Mouse (Mus musculus) embryonic facial prominence, embryonic 13.5 days (tissue): ENCODE results near the gene Ppbp. TPM values are rescaled to one million over a fixed set of nuclear protein-coding genes. Genes with fewer than 3 reads are reported as not detected.
"Not testable (repeated sequence)": the region's sequence is repeated elsewhere in the genome, so short reads cannot be mapped to it uniquely, and the experiment has no call there.

Experiments used
- ATAC-seq: fragments of 200-750 bp; cut with Nextera tagmentation; 2 replicates; pipeline ENCODE4 v1.8.0; 2017; ENCODE audit warnings: low read depth; ENCODE audit not compliant: insufficient number of reproducible peaks, insufficient read depth, low FRiP score, low TSS enrichment
- H3K27ac ChIP-seq: fragments of 300-500 bp; sonication (generic); 2 replicates; pipeline ENCODE4 v1.5.1; 2015; ENCODE audit warnings: moderate library complexity, mild to moderate bottlenecking, inconsistent platforms
- H3K27me3 ChIP-seq: fragments of 300-500 bp; sonication (generic); 2 replicates; pipeline ENCODE4 v1.6.1; 2015; ENCODE audit warnings: mild to moderate bottlenecking, inconsistent platforms
- H3K36me3 ChIP-seq: fragments of 300-500 bp; sonication (generic); 2 replicates; pipeline ENCODE4 v1.6.1; 2015; ENCODE audit warnings: mild to moderate bottlenecking, inconsistent platforms
- H3K4me1 ChIP-seq: fragments of 300-500 bp; sonication (generic); 2 replicates; pipeline ENCODE4 v1.6.1; 2015; ENCODE audit warnings: inconsistent platforms
- H3K4me2 ChIP-seq: fragments of 300-500 bp; sonication (generic); 2 replicates; pipeline ENCODE4 v1.6.1; 2015; ENCODE audit warnings: moderate library complexity, mild to moderate bottlenecking, inconsistent platforms
- H3K4me3 ChIP-seq: fragments of 300-500 bp; sonication (generic); 2 replicates; pipeline ENCODE4 v1.5.1; 2015; ENCODE audit warnings: mild to moderate bottlenecking, inconsistent platforms
- H3K9ac ChIP-seq: fragments of 300-500 bp; sonication (generic); 2 replicates; pipeline ENCODE4 v1.6.1; 2015; ENCODE audit warnings: mild to moderate bottlenecking, inconsistent platforms
- H3K9me3 ChIP-seq: fragments of 300-500 bp; sonication (generic); 2 replicates; pipeline ENCODE4 v1.6.1; 2016; ENCODE audit warnings: inconsistent platforms
- WGBS: fragments of 180-500 bp; shearing (Covaris S2); methylation state at CpG from one replicate; pipeline ENCODE4 v1.1.7; 2015; ENCODE audit warnings: mixed read lengths; 5-methylcytosine and 5-hydroxymethylcytosine counted together
- microRNA-seq: library from miRNA; unstranded; fragments of <30 nt; microRNA quantifications from one replicate; pipeline ENCODE4, GENCODE M21; 2016
- polyA plus RNA-seq: library from polyadenylated mRNA; unstranded; fragments of >200 nt; fragmentation: Nextera tagmentation; extraction: Ambion mirVana; gene quantifications from 2 replicates; pipeline ENCODE4 v1.2.1, GENCODE M21; 2015

The Ppbp gene
- polyA plus RNA-seq, 1 experiment from 2014 or later = 8.0 TPM

DNA sequence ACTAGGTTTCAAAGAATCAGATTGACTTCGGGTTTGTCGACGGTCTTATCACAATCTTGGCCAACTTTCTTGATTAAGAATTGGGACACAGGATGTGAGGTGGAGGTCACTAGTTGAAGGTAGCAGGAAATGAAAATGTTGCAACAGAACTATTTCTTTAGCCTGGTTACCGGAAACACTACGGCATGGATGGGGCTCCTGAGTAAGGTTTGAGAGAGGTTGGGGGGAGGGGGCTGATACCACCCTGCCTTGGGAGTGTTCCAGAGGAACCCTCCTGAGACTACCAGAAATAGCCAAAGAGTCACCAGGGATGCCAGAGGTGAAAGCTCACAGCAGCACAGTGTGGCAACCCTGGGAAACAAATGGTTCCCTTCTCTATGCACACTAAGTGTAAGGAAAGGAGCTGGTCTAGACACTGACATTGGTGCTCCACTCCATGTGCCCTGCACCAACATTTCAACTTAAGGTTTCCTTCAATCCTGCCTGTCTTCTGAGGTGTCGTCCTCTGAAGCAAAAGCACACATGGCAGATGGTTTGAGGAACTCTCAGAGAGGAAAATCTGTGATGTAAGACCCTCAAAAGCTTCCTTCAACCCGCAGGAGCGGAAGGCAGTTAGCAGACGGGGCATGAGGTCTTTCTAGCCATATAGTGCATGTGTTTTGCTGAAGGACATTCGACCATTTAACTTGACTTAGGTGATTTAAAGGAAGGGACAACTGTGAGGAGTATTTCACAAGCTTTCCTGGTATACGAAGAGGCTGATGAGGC lies 21.2 kb downstream of the Ppbp start:
- H3K4me3 ChIP-seq = no peak overlapping the region
- H3K27me3 ChIP-seq = peaks cover 11% of the 10 kb centered on the region; the same call in 1 of the 2 replicates
- H3K27ac ChIP-seq = no peak overlapping the region
- no peak overlapping the region for H3K9ac ChIP-seq
- ATAC-seq = no peak
- no peak overlapping the region for H3K4me2 ChIP-seq
- no peaks in the 10 kb centered on the region for H3K9me3 ChIP-seq
- peaks cover 17% of the 10 kb centered on the region for H3K4me1 ChIP-seq
- 77% methylated on average over 11 of the region's 11 CpGs for WGBS
- no peaks in the 10 kb centered on the region for H3K36me3 ChIP-seq

DNA sequence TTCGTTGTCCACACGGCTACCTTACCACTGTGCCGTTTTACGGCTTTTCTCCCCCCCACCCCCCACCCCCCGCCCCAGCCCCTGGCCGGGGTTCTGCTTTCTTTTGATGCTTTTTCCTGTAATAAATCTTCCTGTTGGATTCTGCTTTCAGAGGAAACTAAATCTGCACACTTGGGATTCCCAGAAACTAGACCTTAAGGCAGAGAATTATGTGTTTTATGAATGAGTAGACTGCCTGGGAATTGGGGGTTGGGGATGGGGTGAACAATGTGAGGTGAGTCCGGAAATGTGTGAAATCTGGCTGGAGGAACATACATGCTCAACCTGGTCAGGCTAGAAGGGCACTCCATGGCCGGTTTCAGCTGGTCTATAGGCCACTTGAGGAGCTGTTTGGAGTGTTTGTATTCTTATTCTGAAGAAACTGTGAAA lies 21.8 kb downstream of the Ppbp start:
- no peak overlapping the region for H3K27ac ChIP-seq
- no peak for ATAC-seq
- 58% methylated on average over 8 of the region's 8 CpGs for WGBS

DNA sequence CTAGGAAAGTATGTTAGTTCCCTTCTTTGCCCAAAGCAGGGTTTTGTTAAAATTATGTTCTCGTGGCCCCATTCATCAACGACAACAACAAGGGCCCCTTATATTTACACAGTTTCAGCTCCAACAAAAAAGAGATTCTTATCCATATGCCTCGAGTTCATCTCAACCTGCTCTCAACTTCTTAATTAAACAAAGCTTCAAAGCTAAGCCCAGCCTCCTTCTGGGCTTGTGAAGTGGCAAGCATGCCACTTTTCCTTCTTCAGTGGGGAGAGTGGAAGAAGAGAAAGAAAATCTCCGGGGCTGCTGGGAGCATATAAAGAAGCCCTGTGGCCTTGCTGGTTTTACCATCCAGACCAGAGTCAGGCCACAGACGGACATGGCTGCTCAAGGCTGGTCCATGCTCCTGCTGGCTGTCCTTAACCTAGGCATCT lies 25.9 kb downstream of the Ppbp start, which contains the start of gene Cxcl15:
Gene Cxcl15, plus strand, starts transcription at position 340 of the 431 bp plus-strand sequence.
- no peak for ATAC-seq
- no peak within 1 kb of the TSS for H3K4me2 ChIP-seq

More for the DNA sequence above, 21.8 kb downstream of the Ppbp start:
- no peak overlapping the region for H3K9ac ChIP-seq
- H3K4me3 ChIP-seq = no peak overlapping the region
- no peak overlapping the region for H3K4me2 ChIP-seq
- no peaks in the 10 kb centered on the region for H3K9me3 ChIP-seq
- peaks cover 8% of the 10 kb centered on the region; the same call in 1 of the 2 replicates for H3K27me3 ChIP-seq
- H3K4me1 ChIP-seq = peaks cover 18% of the 10 kb centered on the region
- H3K36me3 ChIP-seq = no peaks in the 10 kb centered on the region

DNA sequence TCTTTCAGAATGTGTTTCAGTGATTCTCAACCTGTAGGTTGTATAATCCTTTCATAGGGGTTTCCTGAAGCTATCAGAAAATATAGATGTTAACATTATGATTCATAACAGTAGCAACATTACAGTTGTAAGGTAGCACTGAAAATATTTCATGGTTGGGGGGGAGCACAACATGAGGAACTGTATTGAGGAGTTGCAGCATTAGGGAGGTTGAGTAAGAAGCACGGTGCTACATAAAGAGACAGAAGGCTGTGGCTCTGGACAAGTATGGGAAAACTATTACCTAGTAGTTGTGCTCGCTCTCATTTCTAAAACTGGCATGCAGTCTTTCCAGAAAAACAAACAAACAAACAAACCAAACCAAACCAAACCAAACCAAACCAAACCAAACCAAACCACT lies 27.1 kb downstream of the Ppbp start:
- H3K4me2 ChIP-seq, H3K27ac ChIP-seq, ATAC-seq, H3K9me3 ChIP-seq, H3K4me3 ChIP-seq, H3K36me3 ChIP-seq, H3K27me3 ChIP-seq, H3K4me1 ChIP-seq, H3K9ac ChIP-seq: not testable (repeated sequence)
- WGBS = 91% methylated on average over 2 of the region's 2 CpGs

More for the DNA sequence above, 25.9 kb downstream of the Ppbp start, which contains the start of gene Cxcl15:
- 64% methylated on average over 5 of the region's 5 CpGs for WGBS
- Histone ChIP-seq H3K9ac (no peak within 1 kb of the TSS), H3K4me3 (no peak within 1 kb of the TSS), H3K27ac (no peak within 1 kb of the TSS), H3K4me1 (peaks cover 10% of the 10 kb centered on the region), H3K27me3 (no peaks in the 10 kb centered on the region), H3K36me3 (no peaks in the 10 kb centered on the region), H3K9me3 (no peaks in the 10 kb centered on the region)

DNA sequence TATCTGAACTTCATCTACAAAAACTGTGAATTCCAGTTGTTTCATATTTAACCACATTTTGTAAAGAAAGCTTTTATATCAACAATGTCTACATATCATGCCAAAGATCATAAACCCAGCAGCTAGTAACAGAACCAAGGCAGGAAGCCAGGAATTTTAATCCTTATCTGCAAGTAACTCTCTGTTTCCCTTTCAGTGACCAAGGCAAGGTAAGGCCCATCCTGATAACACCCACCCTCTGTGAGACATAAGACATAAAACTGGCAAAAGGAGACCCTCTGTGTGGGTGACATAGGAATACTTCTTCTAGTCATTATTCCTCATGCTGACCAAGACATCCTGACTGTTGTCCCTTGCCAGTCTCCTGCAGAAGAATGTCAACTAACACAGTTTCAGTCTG lies 36.3 kb downstream of the Ppbp start:
- Histone ChIP-seq H3K27me3 (no peaks in the 10 kb centered on the region), H3K9me3 (no peaks in the 10 kb centered on the region), H3K36me3 (no peaks in the 10 kb centered on the region), H3K4me3 (no peak overlapping the region), H3K4me1 (peaks cover 5% of the 10 kb centered on the region), H3K4me2 (no peak overlapping the region), H3K27ac (no peak overlapping the region), H3K9ac (no peak overlapping the region)
- no peak for ATAC-seq

DNA sequence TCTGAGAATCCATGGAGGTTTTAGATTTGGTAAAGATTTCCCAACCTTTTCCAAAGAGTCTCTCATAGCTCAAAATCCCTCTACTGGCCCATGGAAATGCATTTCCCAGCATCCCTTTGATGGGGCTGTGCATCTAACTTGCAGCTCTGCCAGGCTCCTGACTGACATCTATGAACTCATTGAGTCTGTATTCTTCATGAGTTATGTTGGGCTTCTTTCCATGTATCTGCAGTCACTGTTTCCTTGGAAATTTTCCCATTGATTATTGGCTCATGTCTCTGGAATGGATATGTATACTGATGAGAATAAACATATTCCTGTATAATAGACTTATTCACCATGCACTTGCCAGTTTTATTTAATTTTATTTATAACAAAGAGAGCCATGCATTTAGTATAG lies 37.7 kb downstream of the Ppbp start:
- H3K4me1 ChIP-seq = peaks cover 5% of the 10 kb centered on the region
- H3K27ac ChIP-seq = no peak overlapping the region
- no peak for ATAC-seq
- no peaks in the 10 kb centered on the region for H3K36me3 ChIP-seq
- no peak overlapping the region for H3K4me3 ChIP-seq
- no peaks in the 10 kb centered on the region for H3K27me3 ChIP-seq
- H3K9me3 ChIP-seq = no peaks in the 10 kb centered on the region
- H3K4me2 ChIP-seq = no peak overlapping the region
- no peak overlapping the region for H3K9ac ChIP-seq

DNA sequence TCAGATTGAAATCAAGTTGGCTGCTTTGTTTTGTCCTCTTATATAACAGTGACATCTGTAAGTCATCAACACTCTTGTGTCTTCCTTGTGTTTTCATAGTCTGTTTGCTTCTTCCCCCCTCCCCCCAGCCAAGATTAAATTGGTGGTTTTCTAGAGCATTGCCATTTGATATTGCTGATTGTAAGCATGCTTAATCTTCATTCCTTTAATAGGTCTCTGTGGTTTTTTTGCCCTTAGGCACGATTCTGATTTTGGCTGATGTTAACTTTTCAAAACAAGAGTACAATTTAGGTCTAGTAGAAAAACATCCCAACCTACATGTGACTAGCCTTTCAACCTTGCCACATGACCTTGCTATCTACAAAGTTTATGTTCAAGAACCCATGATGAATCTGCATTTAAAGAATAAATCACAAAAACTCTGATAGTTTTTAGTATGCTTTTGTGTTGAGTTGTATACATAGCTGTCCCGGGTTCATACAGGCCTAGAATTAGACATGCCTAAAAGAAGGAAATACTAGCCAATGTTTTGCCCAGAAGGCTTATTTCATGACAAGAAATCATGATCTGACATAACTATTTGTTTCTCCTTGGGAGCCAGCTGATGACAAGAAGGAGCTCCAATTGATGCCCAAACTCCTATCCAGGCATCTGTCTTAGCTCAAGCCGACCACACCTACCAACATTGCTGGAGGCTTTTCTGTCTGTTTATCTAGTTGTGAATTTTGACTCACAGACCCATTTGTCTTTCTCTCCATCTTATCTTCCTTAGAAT lies 39.0 kb downstream of the Ppbp start:
- H3K9ac ChIP-seq = no peak overlapping the region
- 43% methylated on average over 3 of the region's 3 CpGs for WGBS

More for the DNA sequence above, 39.0 kb downstream of the Ppbp start:
- peaks cover 5% of the 10 kb centered on the region for H3K4me1 ChIP-seq
- no peaks in the 10 kb centered on the region for H3K9me3 ChIP-seq
- no peaks in the 10 kb centered on the region for H3K27me3 ChIP-seq
- H3K27ac ChIP-seq = no peak overlapping the region
- H3K4me2 ChIP-seq = no peak overlapping the region
- H3K36me3 ChIP-seq = no peaks in the 10 kb centered on the region
- no peak overlapping the region for H3K4me3 ChIP-seq
- no peak for ATAC-seq

Small RNA genes lying within 50 kb of the gene (microRNA-seq; reads per million reads assigned to microRNA genes)
- gene Gm24322 = not detected

Other genes starting within 250 kb of the Ppbp start
- gene Afm, start 249.6 kb upstream of the Ppbp start, polyA plus RNA-seq = 0.50 TPM in 1 of 2 replicates, not detected in the other
- gene 5830473C10Rik, start 207.4 kb upstream of the Ppbp start, polyA plus RNA-seq = not detected in 2 replicates
- 1.3 and 1.5 TPM in 2 replicates for gene Rassf6, start 127.9 kb upstream of the Ppbp start, polyA plus RNA-seq
- 1.7 and 3.1 TPM in 2 replicates for gene Cxcl5, start 9.2 kb upstream of the Ppbp start, polyA plus RNA-seq
- 62.7 and 65.2 TPM in 2 replicates for gene Pf4, start 3.9 kb downstream of the Ppbp start, polyA plus RNA-seq
- 0.41 TPM in 1 of 2 replicates, not detected in the other for gene Cxcl3, start 17.6 kb downstream of the Ppbp start, polyA plus RNA-seq
- gene Cxcl15, start 26.0 kb downstream of the Ppbp start, polyA plus RNA-seq = 0.13 TPM in 1 of 2 replicates, not detected in the other
- 0.38 and 1.5 TPM in 2 replicates for gene Cxcl1, start 122.7 kb downstream of the Ppbp start, polyA plus RNA-seq
- 0.23 TPM in 1 of 2 replicates, not detected in the other for gene Cxcl2, start 135.4 kb downstream of the Ppbp start, polyA plus RNA-seq
- 60.1 and 67.4 TPM in 2 replicates for gene Mthfd2l, start 162.6 kb downstream of the Ppbp start, polyA plus RNA-seq